29 mouse cellular contexts compared by ENCODE assay signal in genomic region chr2:18623219-18623618, GRCm38 (mm10). TPM values are rescaled to one million over a fixed set of nuclear protein-coding genes. Genes with fewer than 3 reads are reported as not detected.
A peak's percentile ranks its signal among the peaks of the same experiment; 100 is the strongest.
DNase-seq lines count a peak whose midpoint lies in the region; ATAC-seq lines count a peak whose summit lies in the region.
"Had no signal": no experiment of that assay in that cellular context is flagged by ENCODE, and none has a peak within 500 bp of the region (broad histone marks: within the 10 kb centered on the region; RNA-seq: fewer than 3 reads in every experiment).

No protein-coding gene starts in this region.

- no peaks in the 10 kb centered on the region for H3K4me1 ChIP-seq in forebrain, embryonic 16.5 days (replicated peaks; ENCODE audit: control insufficient read depth, insufficient read depth, low read length)
- no peaks in the 10 kb centered on the region for H3K4me1 ChIP-seq in forebrain, embryonic 15.5 days
- H3K4me1 ChIP-seq: liver, embryonic 12.5 days had no signal

- no peak overlapping the region for H3K4me2 ChIP-seq in forebrain, embryonic 16.5 days (ENCODE audit: low read length)
- no peak overlapping the region for H3K4me2 ChIP-seq in forebrain, embryonic 15.5 days (replicated peaks)
- H3K4me2 ChIP-seq: heart, embryonic 13.5 days; hindbrain, embryonic 14.5 days; liver, embryonic 12.5 days; midbrain, embryonic 11.5 days had no signal

- H3K36me3 ChIP-seq in forebrain, embryonic 16.5 days (ENCODE audit: control insufficient read depth, insufficient read depth): no peaks in the 10 kb centered on the region
- no peaks in the 10 kb centered on the region for H3K36me3 ChIP-seq in forebrain, embryonic 15.5 days
- H3K36me3 ChIP-seq: heart, embryonic 13.5 days; liver, embryonic 12.5 days had no signal

- intact Hi-C loops in left cerebral cortex, postnatal 25 days (cut with DNase I): no loop called here
- intact Hi-C loops in left cerebral cortex, postnatal 10 days (cut with DNase I): no loop called here

- H3K4me3 ChIP-seq in forebrain, embryonic 16.5 days (replicated peaks; ENCODE audit: low read length): no peak overlapping the region
- H3K4me3 ChIP-seq in forebrain, embryonic 15.5 days: no peak overlapping the region
- H3K4me3 ChIP-seq: erythroblast, embryonic 14.5 days; gastrocnemius, adult 2 months; heart, adult 2 months; heart, embryonic 13.5 days; liver, embryonic 12.5 days had no signal

- DNase-seq in layer of hippocampus, adult 11-12 months (ENCODE audit: low spot score): peak; percentile 11
- DNase-seq in layer of hippocampus, postnatal 10 days (ENCODE audit: low spot score in 2 of 2): no peak
- DNase-seq in left cerebral cortex, postnatal 25 days (ENCODE audit: low spot score in 2 of 2): peak; percentile 17 to 64
- no peak for DNase-seq in left cerebral cortex, postnatal 10 days (ENCODE audit: extremely low spot score in 1 of 2, low spot score in 2 of 2)
- peak; percentile 29 for DNase-seq in right cerebral cortex, postnatal 25 days
- no peak for DNase-seq in B cell, adult 2 months
- DNase-seq: adrenal gland, postnatal 14 days; cerebellum, adult 11-12 months; cerebellum, adult 9-11 months; gastrocnemius, adult 2 months; gastrocnemius, postnatal 36 days; heart, adult 2 months; heart, postnatal 10 days; kidney, adult 11 months; kidney, postnatal 14 days; liver, postnatal 0 days; lung, postnatal 36 days; spleen, adult 18-20 months; thymus, adult 18-20 months; thymus, postnatal 36 days had no signal

- ATAC-seq in forebrain, embryonic 16.5 days: peak; percentile 36; the same call in 1 of the 2 replicates
- ATAC-seq in forebrain, embryonic 15.5 days (replicated peaks): no peak
- ATAC-seq: CD4-positive, CD25-positive, alpha-beta regulatory T cell, adult 4 months; liver, embryonic 12.5 days; liver, postnatal 0 days; midbrain, embryonic 16.5 days had no signal

- no peaks in the 10 kb centered on the region for H3K9me3 ChIP-seq in forebrain, embryonic 16.5 days (ENCODE audit: control insufficient read depth, low read length)
- H3K9me3 ChIP-seq in forebrain, embryonic 15.5 days: no peaks in the 10 kb centered on the region
- H3K9me3 ChIP-seq: heart, embryonic 13.5 days; liver, embryonic 12.5 days had no signal

- no peak overlapping the region for H3K9ac ChIP-seq in forebrain, embryonic 16.5 days (replicated peaks; ENCODE audit: low read depth, low read length)
- no peak overlapping the region for H3K9ac ChIP-seq in forebrain, embryonic 15.5 days (replicated peaks)
- H3K9ac ChIP-seq: heart, embryonic 13.5 days; hindbrain, embryonic 14.5 days; liver, embryonic 12.5 days; liver, postnatal 0 days had no signal

- H3K27ac ChIP-seq in forebrain, embryonic 16.5 days (ENCODE audit: low read length): no peak overlapping the region
- H3K27ac ChIP-seq in forebrain, embryonic 15.5 days (replicated peaks): no peak overlapping the region
- H3K27ac ChIP-seq: gastrocnemius, adult 2 months; heart, adult 2 months; heart, embryonic 13.5 days; hindbrain, embryonic 14.5 days; liver, embryonic 12.5 days had no signal

- no peaks in the 10 kb centered on the region for H3K27me3 ChIP-seq in forebrain, embryonic 16.5 days (replicated peaks; ENCODE audit: control insufficient read depth, insufficient read depth, low read length)
- no peaks in the 10 kb centered on the region for H3K27me3 ChIP-seq in forebrain, embryonic 15.5 days
- H3K27me3 ChIP-seq: liver, embryonic 12.5 days had no signal

- 62% methylated on average over 10 of the region's 10 CpGs for WGBS in forebrain, embryonic 16.5 days
- 68% methylated on average over 10 of the region's 10 CpGs for WGBS in forebrain, embryonic 15.5 days

RNA-seq across cellular contexts. Expression of gene Commd3, which starts 49.0 kb away (rescaled TPM):
- 291 TPM in 2 replicates for polyA plus RNA-seq in forebrain, embryonic 16.5 days (2015; fragmentation: Nextera tagmentation; extraction: Ambion mirVana)
- 263 and 266 TPM in 2 replicates for polyA plus RNA-seq in forebrain, embryonic 15.5 days (2015; fragmentation: Nextera tagmentation; extraction: Ambion mirVana)
- total RNA-seq in layer of hippocampus, postnatal 10 days (2021): 100 to 1,000 TPM; 120 to 128 TPM
- total RNA-seq in left cerebral cortex, postnatal 25 days (2021): 10 to 100 TPM; 84.9 to 92.7 TPM
- total RNA-seq in left cerebral cortex, postnatal 10 days (2021): 100 to 1,000 TPM; 116 to 117 TPM

RNA-seq across cellular contexts. Expression of gene Bmi1, which starts 53.6 kb away (rescaled TPM):
- polyA plus RNA-seq in forebrain, embryonic 16.5 days (2015; fragmentation: Nextera tagmentation; extraction: Ambion mirVana): 34.8 and 40.9 TPM in 2 replicates
- polyA plus RNA-seq in forebrain, embryonic 15.5 days (2015; fragmentation: Nextera tagmentation; extraction: Ambion mirVana): 38.0 and 39.8 TPM in 2 replicates
- 10 to 100 TPM; 34.0 to 48.4 TPM for total RNA-seq in layer of hippocampus, postnatal 10 days (2021)
- total RNA-seq in left cerebral cortex, postnatal 25 days (2021): 10 to 100 TPM; 43.9 to 46.6 TPM
- 10 to 100 TPM; 33.6 to 38.5 TPM for total RNA-seq in left cerebral cortex, postnatal 10 days (2021)

Comparison
In these comparisons a context has a peak if more than half of its experiments do, and no peak if none do; other contexts are left out.
1. DNase-seq: peak in layer of hippocampus, adult 11-12 months (single experiment), left cerebral cortex, postnatal 25 days (2 of 2) and right cerebral cortex, postnatal 25 days (single experiment); none in layer of hippocampus, postnatal 10 days (0 of 2), left cerebral cortex, postnatal 10 days (0 of 2) and B cell, adult 2 months (0 of 2).